Mouse (Mus musculus): ENCODE measurements at regions not wholly inside any gene's neighbourhood (a gene's known extent, or its start where the extent isn't known, plus 50 kb on each side); places are given as distances from the start of the nearest gene placed in this dataset. TPM values are rescaled to one million over a fixed set of nuclear protein-coding genes. Genes with fewer than 3 reads are reported as not detected.

GRCm38 (mm10) chr4:30675911-30676310, 1288.0 kb upstream of the Map3k7 start:
- Histone ChIP-seq H3K4me2 (replicated peaks) (no peak overlapping the region), H3K4me3 (no peak overlapping the region), H3K27me3 (no peaks in the 10 kb centered on the region), H3K9me3 (peaks cover 4% of the 10 kb centered on the region; the same call in 1 of the 2 replicates), H3K36me3 (no peaks in the 10 kb centered on the region), H3K4me1 (peaks cover 6% of the 10 kb centered on the region), H3K27ac (replicated peaks) (no peak overlapping the region), H3K9ac (replicated peaks) (no peak overlapping the region)
- ATAC-seq (ENCODE audit: low FRiP score, low read depth) = 0 out of 2 replicates have a peak, but pooled peaks have one; percentile 35
- 27% methylated on average over 3 of the region's 3 CpGs for WGBS

GRCm38 (mm10) chr4:30677056-30677455, 1286.8 kb upstream of the Map3k7 start:
- 2% methylated on average over 2 of the region's 2 CpGs for WGBS
- ATAC-seq (ENCODE audit: low FRiP score, low read depth) = peak; percentile 92
- H3K27ac ChIP-seq (replicated peaks) = no peak overlapping the region

GRCm38 (mm10) chr4:30682394-30682793, 1281.5 kb upstream of the Map3k7 start:
- Histone ChIP-seq H3K4me1 (no peaks in the 10 kb centered on the region), H3K4me3 (no peak overlapping the region), H3K27me3 (no peaks in the 10 kb centered on the region), H3K27ac (replicated peaks) (no peak overlapping the region), H3K9ac (replicated peaks) (no peak overlapping the region), H3K9me3 (peaks cover 4% of the 10 kb centered on the region; the same call in 1 of the 2 replicates), H3K4me2 (replicated peaks) (no peak overlapping the region), H3K36me3 (no peaks in the 10 kb centered on the region)
- 90% methylated on average over 6 of the region's 6 CpGs for WGBS
- ATAC-seq (ENCODE audit: low FRiP score, low read depth) = no peak

More at GRCm38 (mm10) chr4:30677056-30677455, 1286.8 kb upstream of the Map3k7 start:
- no peak overlapping the region for H3K4me3 ChIP-seq
- H3K4me2 ChIP-seq (replicated peaks) = peak overlapping the region; percentile 15; the same call in 1 of the 2 replicates
- H3K4me1 ChIP-seq = peaks cover 6% of the 10 kb centered on the region
- peaks cover 4% of the 10 kb centered on the region; the same call in 1 of the 2 replicates for H3K9me3 ChIP-seq
- no peaks in the 10 kb centered on the region for H3K36me3 ChIP-seq
- H3K27me3 ChIP-seq = no peaks in the 10 kb centered on the region
- no peak overlapping the region for H3K9ac ChIP-seq (replicated peaks)

- 62% methylated on average over 3 of the region's 3 CpGs for WGBS
- no peak for ATAC-seq (ENCODE audit: low FRiP score, low read depth)
- H3K27ac ChIP-seq (replicated peaks) = no peak overlapping the region
These were observed 1250.4 kb upstream of the Map3k7 start for GRCm38 (mm10) chr4:30713378-30714001.

More at GRCm38 (mm10) chr4:30713378-30714001, 1250.4 kb upstream of the Map3k7 start:
- H3K9me3 ChIP-seq = no peaks in the 10 kb centered on the region
- no peaks in the 10 kb centered on the region for H3K4me1 ChIP-seq
- no peaks in the 10 kb centered on the region for H3K36me3 ChIP-seq
- no peak overlapping the region for H3K4me3 ChIP-seq
- H3K9ac ChIP-seq (replicated peaks) = no peak overlapping the region
- H3K4me2 ChIP-seq (replicated peaks) = no peak overlapping the region
- no peaks in the 10 kb centered on the region for H3K27me3 ChIP-seq

Small RNAs in the stretch of these regions (microRNA-seq; reads per million reads assigned to microRNA genes)
- not detected for gene Gm22831
